Mouse (Mus musculus): Measurements from ENCODE around the gene Plekhm3.

- TF ChIP-seq CTCF (IDR thresholded peaks at IDR 0.05; ENCODE audit: control insufficient read depth, insufficient read depth, insufficient read length), result no peak
- no peak for TF ChIP-seq MYOD1 (IDR thresholded peaks at IDR 0.05; ENCODE audit: control insufficient read depth, insufficient read length, low read depth)
- no peak for TF ChIP-seq FOSL1 (IDR thresholded peaks at IDR 0.05; ENCODE audit: insufficient read depth, low read length, poor library complexity, severe bottlenecking)
- no peak for TF ChIP-seq USF1 (IDR thresholded peaks at IDR 0.05; ENCODE audit: low read depth)
- TF ChIP-seq MAX (IDR thresholded peaks at IDR 0.05), result no peak
- TF ChIP-seq MYOG (IDR thresholded peaks at IDR 0.05; ENCODE audit: control insufficient read depth, extremely low read depth, insufficient read length), result no peak
- no peak for TF ChIP-seq CEBPB (IDR thresholded peaks at IDR 0.05; ENCODE audit: low read depth)
These were observed 107.6 kb downstream of the Plekhm3 start for GRCm38 (mm10) chr1:64848996-64849395.

Data from C2C12 (cell line).